Mouse (Mus musculus): ENCODE measurements at regions not wholly inside any gene's neighbourhood (a gene's known extent, or its start where the extent isn't known, plus 50 kb on each side); places are given as distances from the start of the nearest gene placed in this dataset.

- DNase-seq = peak; percentile 23 to 71
These were observed 96.9 kb upstream of the Ar start for GRCm38 (mm10) chrX:98051521-98052170.

- DNase-seq = no peak
These were observed 95.8 kb upstream of the Ar start for GRCm38 (mm10) chrX:98052811-98053210.
